Mouse (Mus musculus): ENCODE data around the gene Hddc2. TPM values are rescaled to one million over a fixed set of nuclear protein-coding genes. Genes with fewer than 3 reads are reported as not detected.
"Not testable (repeated sequence)": the region's sequence is repeated elsewhere in the genome, so short reads cannot be mapped to it uniquely, and the experiment has no call there.

Hddc2 gene
- polyA plus RNA-seq, 1 experiment from 2014 or later, result 85.9 TPM

- no peaks in the 10 kb centered on the region for H3K4me1 ChIP-seq (replicated peaks)
- no peak overlapping the region for H3K4me2 ChIP-seq
- H3K9ac ChIP-seq (replicated peaks), result no peak overlapping the region
- no peaks in the 10 kb centered on the region for H3K9me3 ChIP-seq
- H3K36me3 ChIP-seq, result no peaks in the 10 kb centered on the region
- WGBS, result 78% methylated on average over 7 of the region's 7 CpGs
- no peak for ATAC-seq (ENCODE audit: insufficient number of reproducible peaks, insufficient read depth, low FRiP score, low TSS enrichment, low read depth)
- no peak overlapping the region for H3K4me3 ChIP-seq (replicated peaks)
- H3K27ac ChIP-seq, result no peak overlapping the region
- no peaks in the 10 kb centered on the region for H3K27me3 ChIP-seq
Observed at GRCm38 (mm10) chr10:31354886-31355461, 41.8 kb downstream of the Hddc2 start.

DNA sequence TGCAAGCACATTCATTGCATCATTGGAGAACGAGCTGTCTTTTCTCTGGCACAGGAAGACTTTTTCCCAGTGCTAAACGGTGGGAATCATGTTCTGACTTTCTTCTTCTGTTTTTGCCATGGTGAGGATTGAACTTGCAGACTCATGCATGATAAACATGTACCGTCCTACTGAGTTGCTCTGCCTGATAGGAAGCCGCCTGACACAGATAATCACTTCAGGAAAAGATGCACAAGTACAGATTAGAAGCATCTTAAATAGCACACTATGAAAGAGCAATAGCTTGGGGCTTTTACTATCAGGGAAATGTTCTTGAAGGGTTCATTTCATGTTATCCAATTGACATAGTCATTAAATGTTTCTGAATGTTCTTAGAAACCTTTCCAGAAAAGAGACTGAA is 46.6 kb downstream of the Hddc2 start:
- Histone ChIP-seq H3K4me3 (replicated peaks) (no peak overlapping the region), H3K9ac (replicated peaks) (no peak overlapping the region), H3K36me3 (no peaks in the 10 kb centered on the region), H3K4me2 (no peak overlapping the region), H3K27me3 (no peaks in the 10 kb centered on the region), H3K4me1 (replicated peaks) (no peaks in the 10 kb centered on the region), H3K27ac (no peak overlapping the region), H3K9me3 (no peaks in the 10 kb centered on the region)
- WGBS, result 88% methylated on average over 4 of the region's 4 CpGs
- ATAC-seq (ENCODE audit: insufficient number of reproducible peaks, insufficient read depth, low FRiP score, low TSS enrichment, low read depth), result no peak

GRCm38 (mm10) chr10:31370200-31370599 is 57.0 kb downstream of the Hddc2 start:
- H3K36me3 ChIP-seq; H3K27ac ChIP-seq; H3K4me3 ChIP-seq (replicated peaks); ATAC-seq (ENCODE audit: insufficient number of reproducible peaks, insufficient read depth, low FRiP score, low TSS enrichment, low read depth); H3K4me1 ChIP-seq (replicated peaks); H3K9me3 ChIP-seq; H3K27me3 ChIP-seq; H3K9ac ChIP-seq (replicated peaks); H3K4me2 ChIP-seq: not testable (repeated sequence)
- WGBS, result 22% methylated on average over 4 of the region's 5 CpGs

Other genes starting within 250 kb of the Hddc2 start
- 40.9 and 41.2 TPM in 2 replicates for gene Tpd52l1, start 132.6 kb downstream of the Hddc2 start, polyA plus RNA-seq (2016; fragmentation: Nextera tagmentation; extraction: Ambion mirVana)